Mouse (Mus musculus): ENCODE results near the gene Rhobtb1. TPM values are rescaled to one million over a fixed set of nuclear protein-coding genes. Genes with fewer than 3 reads are reported as not detected.

The Rhobtb1 gene
- total RNA-seq, 2 experiments from 2014 or later: 6.3 to 8.3 TPM

GRCm38 (mm10) chr10:69162577-69162976 lies 11.3 kb downstream of the Rhobtb1 start:
- DNase-seq (ENCODE audit: low spot score in 2 of 2): no peak

GRCm38 (mm10) chr10:69163216-69163615 lies 12.0 kb downstream of the Rhobtb1 start:
- DNase-seq (ENCODE audit: low spot score in 2 of 2): no peak

GRCm38 (mm10) chr10:69165125-69165524 lies 13.9 kb downstream of the Rhobtb1 start:
- no peak for DNase-seq (ENCODE audit: low spot score in 2 of 2)

DNA sequence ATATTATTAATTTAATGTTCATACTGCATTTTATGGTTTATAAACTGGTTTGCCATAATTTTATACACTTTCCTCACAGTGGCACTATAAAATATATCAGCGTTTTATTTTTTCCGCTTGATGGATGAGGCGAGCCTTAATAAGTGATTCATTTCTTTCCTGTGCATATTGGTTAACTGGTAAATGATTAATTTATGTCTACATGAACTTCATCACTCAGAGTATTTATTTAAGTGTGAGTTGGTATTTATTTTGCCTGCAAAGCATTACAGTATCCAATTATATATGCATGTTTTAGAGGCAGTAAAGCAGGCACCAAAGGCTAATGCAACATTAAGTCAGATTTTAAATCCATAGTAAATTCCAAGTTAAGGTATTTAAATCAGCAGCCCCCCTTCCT lies 14.6 kb downstream of the Rhobtb1 start:
- DNase-seq (ENCODE audit: low spot score in 2 of 2): no peak

- DNase-seq (ENCODE audit: low spot score in 2 of 2): no peak
Measured at GRCm38 (mm10) chr10:69166514-69166913, 15.3 kb downstream of the Rhobtb1 start.

DNA sequence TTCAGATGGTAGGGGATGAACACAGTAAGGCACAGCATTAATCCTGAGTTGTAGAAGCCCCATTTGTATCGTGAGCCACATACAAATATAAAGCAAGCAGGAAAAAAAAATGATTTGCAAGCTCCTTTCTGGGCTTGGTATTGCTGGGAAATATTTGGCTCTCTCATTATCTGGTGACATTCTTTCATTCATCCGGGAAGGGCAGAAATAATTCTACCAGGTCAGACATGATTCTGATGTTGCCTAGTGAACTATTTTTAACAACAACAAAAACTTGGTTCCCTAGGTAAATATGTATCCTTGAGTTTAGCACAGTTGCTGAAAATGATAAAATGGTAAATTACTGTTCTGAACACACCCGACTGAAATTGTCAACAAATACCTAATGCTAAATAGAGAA lies 21.2 kb downstream of the Rhobtb1 start:
- DNase-seq (ENCODE audit: low spot score in 2 of 2): no peak

DNA sequence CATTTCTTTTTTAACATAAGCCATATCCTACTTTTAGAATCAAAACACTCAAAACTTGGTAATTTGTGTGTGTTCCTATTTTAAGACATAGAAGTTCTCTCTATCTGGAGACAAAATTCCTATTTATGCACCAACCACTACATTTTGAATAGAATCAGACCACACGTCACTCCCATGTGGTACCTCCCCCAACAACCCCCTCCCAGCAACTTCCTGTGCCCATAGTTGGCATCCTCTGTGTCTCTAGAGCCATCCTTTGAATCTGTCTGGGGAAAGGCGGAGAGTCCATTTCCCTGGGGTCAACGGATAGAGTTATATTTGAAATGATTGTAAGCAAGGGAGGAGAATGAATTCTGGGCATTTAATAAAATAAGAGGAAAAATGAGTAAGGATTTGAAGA lies 24.9 kb downstream of the Rhobtb1 start:
- DNase-seq (ENCODE audit: low spot score in 2 of 2): no peak

DNA sequence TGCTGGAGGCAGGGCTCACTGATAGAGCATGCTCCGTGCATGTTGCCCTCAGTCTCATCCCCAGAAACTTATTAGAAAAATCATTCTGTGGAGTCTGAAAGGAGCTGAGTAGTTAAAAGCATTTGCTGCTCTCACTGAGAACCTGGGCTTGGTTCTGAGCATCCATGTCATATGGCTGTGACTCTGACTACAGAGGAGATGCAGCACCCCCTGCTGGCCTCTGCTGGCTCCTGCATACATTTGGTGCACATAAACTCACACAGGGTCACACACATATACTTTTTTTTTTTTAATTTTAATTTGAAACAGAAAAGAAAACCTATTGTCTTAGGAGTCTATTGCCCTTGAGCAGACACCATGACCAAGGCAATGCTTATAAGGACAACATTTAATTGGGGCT lies 28.1 kb downstream of the Rhobtb1 start:
- DNase-seq (ENCODE audit: low spot score in 2 of 2): no peak

GRCm38 (mm10) chr10:69180997-69181396 lies 29.8 kb downstream of the Rhobtb1 start:
- no peak for DNase-seq (ENCODE audit: low spot score in 2 of 2)

GRCm38 (mm10) chr10:69184903-69185302 lies 33.7 kb downstream of the Rhobtb1 start:
- no peak for DNase-seq (ENCODE audit: low spot score in 2 of 2)

DNA sequence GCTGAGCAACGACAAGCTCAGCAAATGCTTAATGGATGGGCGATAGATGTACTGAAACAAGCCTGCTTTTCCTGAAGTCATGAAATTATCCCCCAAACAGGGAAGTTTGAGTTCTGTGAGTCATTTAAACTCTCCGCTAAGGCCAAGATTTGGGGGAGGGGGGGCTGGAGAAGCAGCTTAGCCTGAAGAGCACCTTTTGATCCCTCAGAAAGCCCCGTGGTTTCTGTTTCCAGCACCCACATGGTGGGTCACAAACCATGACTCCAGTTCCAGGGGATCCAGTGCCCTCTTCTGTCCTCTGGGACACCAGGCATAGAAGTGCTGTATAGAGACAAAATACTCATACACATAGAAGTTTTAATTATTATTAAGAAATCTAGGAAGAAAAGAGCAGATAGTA lies 34.2 kb downstream of the Rhobtb1 start:
- DNase-seq (ENCODE audit: low spot score in 2 of 2): no peak

DNA sequence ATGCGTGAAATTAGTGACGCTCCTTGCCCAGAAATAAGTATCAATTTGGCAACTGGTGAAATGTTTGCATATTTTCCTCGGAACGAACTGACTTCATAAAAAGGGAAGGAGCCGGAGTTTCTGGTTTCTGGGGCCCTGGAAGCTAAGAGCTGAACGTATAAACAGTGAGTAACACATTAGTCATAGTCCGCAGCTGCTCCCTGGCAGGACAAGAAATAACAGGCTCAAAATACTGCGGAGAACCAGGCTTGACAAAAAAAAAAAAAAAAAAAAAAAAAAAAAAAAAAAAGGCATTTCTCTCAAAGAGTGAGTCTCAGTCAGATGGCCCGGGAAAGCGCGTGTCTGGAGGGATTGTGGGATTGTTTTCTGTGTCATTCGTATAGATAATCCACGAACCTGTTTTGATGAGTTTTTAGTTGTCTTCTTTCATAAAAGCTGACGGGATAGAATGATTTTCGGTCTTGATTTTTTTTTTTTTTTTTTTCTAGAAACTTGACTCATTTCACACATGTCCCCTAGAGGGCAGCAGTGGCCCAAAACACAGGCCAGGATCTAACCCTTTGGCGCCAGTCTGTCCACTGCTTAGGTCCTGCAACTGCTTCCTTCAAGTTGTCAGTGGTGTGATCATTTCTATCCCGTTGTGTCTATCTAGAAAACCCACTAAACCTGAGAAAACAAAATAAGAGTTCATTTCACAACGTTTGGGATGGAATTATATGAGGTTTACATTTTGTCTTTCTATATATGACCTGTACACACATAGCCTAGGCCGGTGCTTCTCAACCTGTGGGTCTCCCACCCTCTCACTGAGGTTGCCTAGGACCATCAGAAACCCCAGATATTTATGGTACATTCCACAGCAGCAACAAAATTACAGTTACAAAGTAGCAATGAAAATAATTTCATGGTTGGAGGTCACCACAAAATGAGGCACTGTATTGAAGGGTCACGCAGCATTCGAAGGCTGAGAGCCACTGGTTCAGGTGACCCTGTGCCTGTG lies 35.0 kb downstream of the Rhobtb1 start:
- peak; percentile 53 to 55 for DNase-seq (ENCODE audit: low spot score in 2 of 2)

DNA sequence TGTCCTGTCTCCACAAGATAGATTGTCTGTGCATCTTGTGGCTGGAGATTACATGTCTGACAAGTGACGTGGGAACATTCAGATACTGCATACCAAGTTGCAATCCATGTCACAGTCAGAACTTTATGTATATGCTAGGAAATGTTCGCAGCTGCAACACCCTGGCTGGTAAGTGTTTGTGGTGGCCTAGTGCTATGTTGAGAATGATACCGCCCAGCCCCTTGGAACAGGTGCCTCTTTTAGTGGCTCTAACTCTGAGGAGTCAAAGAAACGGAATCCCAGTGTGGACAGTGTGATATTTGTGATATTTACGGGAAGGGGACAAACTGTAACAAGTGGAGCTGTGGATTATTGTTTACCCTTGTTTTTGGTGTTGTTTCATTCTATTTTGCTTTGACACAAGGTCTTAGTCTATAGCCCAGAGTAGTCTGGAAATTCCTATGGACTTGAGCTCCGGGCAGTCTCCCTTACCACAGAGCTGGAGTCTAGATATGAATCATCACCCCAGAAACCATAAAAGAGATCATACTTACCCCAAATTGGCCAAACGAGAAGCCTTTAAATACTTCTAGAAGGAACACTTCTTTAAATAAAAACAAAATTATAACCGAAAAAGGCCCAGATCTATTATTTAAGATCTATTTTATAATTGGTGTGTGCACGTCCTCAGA lies 36.7 kb downstream of the Rhobtb1 start:
- DNase-seq (ENCODE audit: low spot score in 2 of 2): no peak

DNA sequence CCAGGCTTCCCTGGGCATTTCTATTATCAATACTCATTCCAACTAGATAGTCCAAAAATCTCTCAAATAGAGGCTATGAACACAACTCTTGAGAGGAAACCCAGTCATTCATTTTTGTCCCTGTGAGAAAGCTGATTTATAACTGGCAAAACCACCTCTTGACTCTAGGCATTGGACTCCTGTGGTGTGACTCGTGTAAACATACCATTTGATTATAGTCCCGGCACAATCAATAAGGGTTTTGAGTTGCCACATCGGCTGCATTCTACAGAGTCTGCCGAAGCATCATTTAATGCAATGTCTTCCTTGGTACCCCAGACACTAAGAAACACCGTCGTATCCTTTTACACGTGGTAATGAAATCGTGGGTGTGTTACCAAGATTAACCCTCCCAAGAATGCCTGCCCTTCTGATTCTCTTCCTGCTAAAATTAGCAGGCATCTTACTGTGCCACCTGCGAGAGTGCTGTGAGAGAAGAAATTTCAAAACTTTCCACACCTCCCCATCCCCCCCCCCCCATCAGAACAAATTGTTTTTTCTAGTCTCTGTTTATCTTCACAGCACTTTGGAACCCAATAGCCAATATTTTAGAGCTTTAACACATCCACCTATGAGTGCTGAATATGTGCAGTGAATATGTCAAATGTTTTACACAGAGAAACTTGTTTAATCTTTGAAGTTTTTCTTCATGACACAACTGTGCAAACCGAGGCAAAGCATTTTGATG lies 39.4 kb downstream of the Rhobtb1 start:
- no peak for DNase-seq (ENCODE audit: low spot score in 2 of 2)

GRCm38 (mm10) chr10:69192266-69192665 lies 41.0 kb downstream of the Rhobtb1 start:
- no peak for DNase-seq (ENCODE audit: low spot score in 2 of 2)

DNA sequence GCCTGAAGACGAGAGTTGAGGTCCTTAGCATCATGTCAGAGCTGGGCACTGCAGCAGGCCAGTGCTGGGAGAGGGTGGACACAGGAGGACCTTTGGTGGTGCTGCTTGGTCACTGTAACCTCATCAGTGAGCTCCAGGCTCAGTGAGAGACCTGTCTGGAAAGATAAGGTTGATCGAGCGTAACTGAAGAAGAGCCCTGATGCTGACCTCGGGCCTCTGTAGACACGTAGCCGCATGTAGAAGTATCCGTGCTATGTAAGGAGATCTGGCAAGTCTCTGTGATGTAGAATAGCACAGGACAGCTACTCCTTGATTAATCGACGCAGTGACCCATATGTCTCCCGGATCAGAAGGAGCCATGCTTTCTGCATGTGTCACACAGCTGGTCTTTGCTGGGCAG lies 42.5 kb downstream of the Rhobtb1 start:
- no peak for DNase-seq (ENCODE audit: low spot score in 2 of 2)

GRCm38 (mm10) chr10:69204677-69205400 lies 53.6 kb downstream of the Rhobtb1 start:
- DNase-seq (ENCODE audit: low spot score in 2 of 2): no peak

GRCm38 (mm10) chr10:69206081-69206480 lies 54.8 kb downstream of the Rhobtb1 start:
- DNase-seq (ENCODE audit: low spot score in 2 of 2): no peak

- DNase-seq (ENCODE audit: low spot score in 2 of 2): no peak
Measured at GRCm38 (mm10) chr10:69207481-69207880, 56.2 kb downstream of the Rhobtb1 start.

DNA sequence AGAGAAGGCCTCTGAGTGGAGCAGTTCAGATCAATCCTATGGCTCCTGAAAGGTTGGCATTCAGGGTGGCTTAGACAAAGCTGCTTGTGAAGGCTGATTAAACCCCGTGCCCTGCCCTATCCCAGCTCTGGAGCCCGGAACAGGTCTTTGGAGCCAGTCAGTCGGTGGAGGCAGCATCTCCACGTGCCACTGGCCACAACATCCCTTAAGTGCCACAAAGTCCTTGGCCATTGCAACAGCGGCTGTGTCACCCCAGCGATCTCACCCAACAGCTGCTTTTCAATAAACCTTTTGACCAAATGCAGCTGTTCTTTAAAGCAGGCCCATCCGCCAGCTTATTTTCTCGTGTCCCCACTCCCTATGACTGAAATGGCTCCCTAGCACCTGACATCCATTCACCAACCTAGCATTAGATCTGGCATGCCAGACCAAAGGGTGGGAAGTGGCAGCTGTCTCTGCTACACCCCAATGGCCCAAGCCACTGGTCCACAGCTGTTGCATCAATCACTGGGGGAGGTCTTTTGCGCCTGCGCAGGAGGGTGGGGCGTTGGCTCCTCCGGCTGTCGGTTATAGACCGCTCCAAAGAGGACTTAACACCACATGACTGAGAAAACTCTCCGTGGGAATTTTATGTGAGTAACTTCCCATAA lies 56.9 kb downstream of the Rhobtb1 start:
- no peak for DNase-seq (ENCODE audit: low spot score in 2 of 2)
